Mouse (Mus musculus) embryonic fibroblast, embryonic 13.5 days (primary cell): Measurements from ENCODE around the gene Ano6. TPM values are rescaled to one million over a fixed set of nuclear protein-coding genes. Genes with fewer than 3 reads are reported as not detected.

ENCODE experiments used
- H3K27ac ChIP-seq: 2 replicates; pipeline ENCODE4 v1.5.1; 2012; ENCODE audit warnings: low read length, control low read depth, inconsistent platforms; ENCODE audit not compliant: insufficient read depth
- H3K4me1 ChIP-seq: 2 replicates; pipeline ENCODE4 v1.6.1; 2011; ENCODE audit warnings: low read length; ENCODE audit not compliant: control insufficient read depth, insufficient read depth
- H3K4me3 ChIP-seq: 2 replicates; pipeline ENCODE4 v1.5.1; 2011; ENCODE audit warnings: mild to moderate bottlenecking, control low read depth, low read length; ENCODE audit not compliant: insufficient read depth
- CTCF ChIP-seq: IDR thresholded peaks from 2 replicates; pipeline ENCODE4 v1.5.1; 2011; ENCODE audit warnings: mild to moderate bottlenecking, control low read depth, low read length, moderate library complexity, borderline replicate concordance; ENCODE audit not compliant: insufficient read depth
- POLR2A ChIP-seq: IDR thresholded peaks from 2 replicates; pipeline ENCODE4 v1.6.1; 2011; ENCODE audit warnings: low read depth, mild to moderate bottlenecking, control low read depth, low read length, moderate library complexity
- polyA plus RNA-seq: library from polyadenylated mRNA; stranded (reverse); fragments of >200 nt; gene quantifications from 2 replicates; pipeline ENCODE4 v1.2.4, GENCODE M21; 2011; ENCODE audit warnings: low read depth; ENCODE audit not compliant: missing spikeins, insufficient read length

Ano6 gene
- polyA plus RNA-seq, 1 experiment, result 102 TPM

- no peak overlapping the region for H3K27ac ChIP-seq
- TF ChIP-seq CTCF (no peak), POLR2A (no peak)
- 0 out of 2 replicates have a peak, but pooled peaks cover 4% of the 10 kb centered on the region for H3K4me1 ChIP-seq
- H3K4me3 ChIP-seq, result no peak overlapping the region
Observed at GRCm38 (mm10) chr15:95796062-95796461, 5.4 kb downstream of the Ano6 start.

- Histone ChIP-seq H3K4me1 (peaks cover 10% of the 10 kb centered on the region; the same call in 1 of the 2 replicates), H3K27ac (no peak overlapping the region; the same call in 1 of the 2 replicates), H3K4me3 (no peak overlapping the region)
- TF ChIP-seq CTCF, result no peak
- TF ChIP-seq POLR2A, result no peak
Observed at GRCm38 (mm10) chr15:95797144-95797983, 6.7 kb downstream of the Ano6 start.

GRCm38 (mm10) chr15:95798266-95798665 is 7.6 kb downstream of the Ano6 start:
- TF ChIP-seq CTCF (no peak), POLR2A (no peak)
- Histone ChIP-seq H3K4me3 (no peak overlapping the region), H3K27ac (no peak overlapping the region), H3K4me1 (peaks cover 18% of the 10 kb centered on the region)

GRCm38 (mm10) chr15:95799632-95800031 is 9.0 kb downstream of the Ano6 start:
- Histone ChIP-seq H3K4me1 (peaks cover 15% of the 10 kb centered on the region), H3K4me3 (no peak overlapping the region), H3K27ac (no peak overlapping the region)
- TF ChIP-seq POLR2A (no peak), CTCF (no peak)

- no peak overlapping the region for H3K4me3 ChIP-seq
- TF ChIP-seq POLR2A, result no peak
- no peak for TF ChIP-seq CTCF
- no peak overlapping the region for H3K27ac ChIP-seq
- peaks cover 18% of the 10 kb centered on the region for H3K4me1 ChIP-seq
Observed at GRCm38 (mm10) chr15:95800051-95800450, 9.4 kb downstream of the Ano6 start.

- peaks cover 23% of the 10 kb centered on the region for H3K4me1 ChIP-seq
- H3K27ac ChIP-seq, result peak overlapping the region; percentile 81; the same call in 1 of the 2 replicates
- no peak overlapping the region for H3K4me3 ChIP-seq
- TF ChIP-seq CTCF, result no peak
- TF ChIP-seq POLR2A, result no peak
Observed at GRCm38 (mm10) chr15:95801261-95801979, 10.8 kb downstream of the Ano6 start.

GRCm38 (mm10) chr15:95802140-95802539 is 11.5 kb downstream of the Ano6 start:
- Histone ChIP-seq H3K4me3 (no peak overlapping the region), H3K27ac (peak overlapping the region; percentile 81), H3K4me1 (peaks cover 23% of the 10 kb centered on the region)
- TF ChIP-seq CTCF (no peak), POLR2A (no peak)

- no peak for TF ChIP-seq CTCF
- TF ChIP-seq POLR2A, result peak; percentile 50; the same call in 1 of the 2 replicates
- Histone ChIP-seq H3K4me1 (peaks cover 23% of the 10 kb centered on the region), H3K4me3 (no peak overlapping the region), H3K27ac (peak overlapping the region; percentile 87)
Observed at GRCm38 (mm10) chr15:95802762-95803161, 12.1 kb downstream of the Ano6 start.

- peak overlapping the region; percentile 98 for H3K27ac ChIP-seq
Observed at GRCm38 (mm10) chr15:95803484-95803883, 12.8 kb downstream of the Ano6 start.

More at GRCm38 (mm10) chr15:95803484-95803883, 12.8 kb downstream of the Ano6 start:
- no peak overlapping the region for H3K4me3 ChIP-seq
- H3K4me1 ChIP-seq, result peaks cover 23% of the 10 kb centered on the region
- TF ChIP-seq CTCF (no peak), POLR2A (no peak)
